Mouse (Mus musculus): ENCODE measurements around the gene C5ar1.

C5ar1 gene

DNA sequence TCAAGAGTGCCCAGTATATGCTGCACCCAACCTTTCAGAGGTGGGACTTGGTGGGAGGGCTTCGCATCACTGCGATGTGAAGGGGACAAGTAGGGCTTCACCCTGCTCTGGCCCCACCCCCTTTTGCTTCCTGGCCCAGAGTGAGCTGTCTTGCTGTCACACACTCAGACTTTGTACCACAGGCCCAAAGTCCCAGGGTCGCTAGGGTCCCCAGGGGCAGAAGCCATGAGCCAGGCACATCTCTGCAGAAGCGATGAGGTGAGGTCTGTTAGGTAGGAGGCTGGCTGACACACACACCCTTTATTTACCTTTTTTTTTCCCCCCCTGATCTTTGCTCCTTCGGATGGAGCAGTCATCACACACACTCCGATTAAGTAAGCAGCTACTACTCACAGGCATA is 46.1 kb downstream of the C5ar1 start:
- no peak for DNase-seq

DNA sequence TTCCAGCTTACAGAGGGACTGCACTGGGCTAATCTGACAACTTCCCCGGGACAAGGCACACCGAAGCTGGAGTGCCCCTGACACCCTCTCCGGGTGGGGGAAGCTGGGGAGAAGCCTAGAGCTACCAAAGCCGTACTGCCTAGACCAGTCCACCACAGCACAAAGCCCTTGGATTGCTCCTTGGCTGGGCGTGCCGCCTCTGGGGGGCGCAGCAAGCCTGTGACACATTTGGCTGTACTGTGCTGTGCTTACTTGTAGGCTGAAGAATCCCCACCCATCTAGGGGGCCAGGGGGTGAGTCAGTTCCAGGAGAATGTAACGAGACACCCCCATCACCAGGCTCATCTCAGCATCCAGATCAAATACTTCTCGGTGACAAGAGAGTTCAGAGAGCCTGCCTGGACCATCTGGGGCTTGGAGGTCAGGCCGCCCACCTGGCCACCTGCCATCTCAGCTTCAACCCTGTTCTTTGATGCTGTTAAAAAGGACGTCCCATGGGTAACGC is 48.4 kb downstream of the C5ar1 start:
- no peak for DNase-seq

DNA sequence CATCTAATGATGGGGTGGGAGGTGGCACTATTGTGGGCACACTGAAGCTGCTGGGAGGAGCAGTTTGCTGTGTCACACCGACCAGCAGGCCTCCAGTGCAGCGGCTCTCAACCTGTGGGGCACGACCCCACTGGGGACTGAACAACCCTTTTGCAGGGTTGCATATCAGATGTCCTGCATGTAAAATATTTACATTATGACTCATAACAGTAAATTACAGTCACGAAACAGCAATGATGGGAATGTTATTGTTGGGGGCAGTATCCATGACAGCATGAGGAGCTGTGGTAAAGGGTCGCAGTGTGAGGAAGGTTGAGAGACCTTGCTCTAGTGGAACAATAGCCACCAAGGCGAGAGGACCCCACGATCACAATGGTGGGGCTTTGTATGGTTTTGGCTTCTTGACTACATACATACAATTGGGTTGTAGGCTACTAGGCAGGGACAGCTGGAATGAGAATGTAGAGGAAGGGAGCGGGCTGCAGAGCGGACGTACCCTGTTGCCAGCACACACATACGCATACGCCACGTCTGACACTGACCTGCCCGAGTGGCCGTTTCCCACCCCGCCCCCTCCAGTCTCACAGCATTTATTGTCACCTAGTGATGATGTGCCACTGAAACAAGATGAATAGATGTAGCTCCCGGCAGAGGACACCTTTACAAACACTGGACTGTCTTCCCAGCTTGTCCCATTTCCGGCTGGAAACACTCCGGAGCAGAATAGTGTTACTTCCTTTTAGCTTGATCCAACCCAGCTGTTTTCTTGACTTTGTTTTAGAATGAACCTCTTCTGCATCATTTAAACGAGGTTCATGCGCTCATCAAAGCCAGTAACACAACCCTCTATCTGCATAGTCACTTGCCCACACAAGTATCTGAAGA is 50.3 kb downstream of the C5ar1 start:
- no peak for DNase-seq

DNA sequence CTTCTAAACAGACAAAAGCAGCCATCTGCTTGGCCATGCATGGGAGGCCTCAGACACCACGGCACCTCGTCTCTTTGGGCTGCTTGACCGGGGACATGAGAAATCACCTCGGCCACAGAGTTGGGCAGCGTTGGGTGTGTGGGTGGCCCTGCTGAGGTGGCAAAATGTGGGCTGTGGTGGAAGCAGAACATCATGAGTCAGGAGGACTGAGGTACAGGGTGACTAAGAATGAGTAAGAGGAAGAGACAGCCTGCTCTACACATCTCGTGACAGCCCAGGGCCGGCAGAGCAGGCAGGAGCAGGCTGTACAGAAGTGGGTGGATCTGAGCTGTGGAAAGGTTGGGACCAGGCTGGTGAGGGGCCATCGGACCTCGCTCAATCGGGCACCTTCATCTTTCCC is 51.8 kb downstream of the C5ar1 start:
- DNase-seq = no peak

DNA sequence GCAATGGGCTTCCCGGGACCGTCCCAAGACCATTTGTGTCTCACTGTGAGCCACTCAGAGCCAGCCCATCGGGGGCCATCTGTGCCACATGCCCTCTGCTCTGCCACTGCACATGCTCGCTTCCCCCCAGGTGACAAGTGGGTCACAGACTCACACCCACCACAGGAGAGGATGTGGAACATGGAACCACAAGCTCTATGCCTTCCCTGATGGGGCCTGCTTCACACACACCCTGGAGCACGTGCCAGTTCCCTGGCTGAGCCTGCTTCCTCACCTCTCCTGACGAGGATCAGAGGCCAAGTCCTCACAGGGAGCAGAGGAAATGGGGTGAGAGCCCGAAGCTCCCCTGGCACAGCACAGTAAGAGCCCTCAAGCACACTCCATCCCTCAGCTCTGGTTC is 52.3 kb downstream of the C5ar1 start:
- DNase-seq = peak; percentile 78

DNA sequence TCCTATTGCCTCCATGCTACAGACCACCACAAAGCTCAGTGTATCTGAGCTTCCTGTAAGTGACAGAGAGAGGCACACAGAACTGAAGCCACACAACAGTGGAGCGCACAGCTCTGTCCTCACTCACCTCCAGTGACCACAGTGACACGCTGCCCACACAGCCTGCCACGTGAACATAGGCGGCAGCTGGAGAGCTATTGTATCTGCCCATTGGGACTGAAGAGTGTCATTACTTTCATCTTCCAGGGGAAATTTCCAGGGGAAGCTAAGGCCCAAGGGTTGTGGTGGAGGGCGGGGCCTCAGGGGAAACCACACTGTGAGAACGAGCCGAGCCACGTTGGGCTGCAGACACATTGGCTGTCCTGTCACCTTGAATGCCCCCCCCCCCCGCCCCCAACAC is 54.5 kb downstream of the C5ar1 start:
- DNase-seq = no peak

DNA sequence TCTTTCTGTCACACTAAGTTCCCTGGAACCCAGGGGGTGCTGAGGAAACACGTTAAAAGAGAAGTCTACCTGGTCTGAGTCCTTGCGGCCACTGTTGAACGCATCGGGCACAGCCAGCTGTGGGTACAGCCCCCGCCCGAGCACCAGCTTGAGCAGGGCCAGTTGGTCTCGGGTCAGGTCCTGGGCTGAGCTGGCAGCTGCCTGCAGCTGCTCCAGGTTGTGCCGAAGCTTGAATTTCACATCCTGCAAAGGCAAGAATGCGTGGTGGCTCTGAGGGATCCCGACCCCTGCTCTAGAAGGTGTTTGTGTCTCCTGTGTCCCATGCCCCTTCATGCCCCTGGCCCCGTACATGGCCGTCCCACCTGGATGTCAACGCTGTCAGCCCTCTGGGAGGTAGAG is 55.8 kb downstream of the C5ar1 start:
- DNase-seq = no peak

DNA sequence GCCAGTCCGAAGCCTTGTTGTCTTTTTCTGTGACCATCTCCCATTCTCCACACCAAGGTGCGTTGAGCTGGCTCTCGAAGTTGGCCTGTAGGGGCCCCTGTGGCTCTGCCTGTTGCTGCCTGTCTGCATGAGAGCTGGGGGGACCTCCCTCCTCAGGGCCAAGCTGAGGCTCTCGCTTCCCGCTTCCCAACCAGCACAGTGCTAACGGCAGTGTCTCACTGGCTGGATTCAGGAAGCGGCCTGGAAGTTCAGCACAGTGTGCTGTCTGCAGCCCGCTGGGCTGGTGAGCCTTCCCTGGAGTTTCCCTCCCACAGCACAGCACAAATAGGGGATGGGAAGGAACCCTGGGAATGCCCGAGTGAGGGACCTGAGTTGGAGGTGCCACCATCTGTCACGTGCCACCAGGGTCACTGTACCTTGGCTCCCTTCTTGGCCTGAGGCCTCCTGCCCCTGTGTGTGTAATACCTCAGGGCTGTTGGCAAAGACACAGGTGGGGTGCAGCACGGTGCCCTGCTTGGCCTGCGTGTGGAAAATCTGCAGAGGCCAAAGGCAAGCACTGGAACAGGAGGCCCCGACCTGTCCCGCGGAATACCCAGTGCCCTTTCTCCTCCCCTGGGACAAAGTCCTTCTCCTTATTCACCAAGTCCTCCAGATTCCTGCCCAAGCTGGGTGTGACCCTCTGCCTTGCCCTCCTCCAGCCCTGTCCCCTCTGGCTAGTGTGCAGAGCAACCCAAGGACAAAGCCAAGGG is 56.4 kb downstream of the C5ar1 start:
- DNase-seq = no peak

DNA sequence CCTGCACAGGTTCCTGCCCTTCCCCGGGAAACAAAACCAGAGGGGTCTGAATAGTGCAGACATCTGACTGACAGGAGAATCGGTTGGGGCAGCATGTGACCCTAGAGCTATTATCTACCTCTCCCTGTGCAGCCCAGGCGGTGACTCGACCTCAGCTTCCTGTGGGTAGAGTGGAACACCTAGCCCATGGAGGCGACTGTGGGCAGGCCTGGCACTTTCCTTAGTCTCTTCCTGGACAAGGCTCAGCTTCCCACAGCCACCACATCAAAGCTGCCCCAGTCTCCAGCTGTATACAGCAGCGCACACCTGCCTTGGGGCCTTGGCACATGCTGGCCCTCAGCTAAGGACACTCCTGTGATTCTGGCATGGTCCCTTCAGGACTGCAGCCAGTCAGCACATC is 58.2 kb downstream of the C5ar1 start:
- DNase-seq = peak; percentile 75

DNA sequence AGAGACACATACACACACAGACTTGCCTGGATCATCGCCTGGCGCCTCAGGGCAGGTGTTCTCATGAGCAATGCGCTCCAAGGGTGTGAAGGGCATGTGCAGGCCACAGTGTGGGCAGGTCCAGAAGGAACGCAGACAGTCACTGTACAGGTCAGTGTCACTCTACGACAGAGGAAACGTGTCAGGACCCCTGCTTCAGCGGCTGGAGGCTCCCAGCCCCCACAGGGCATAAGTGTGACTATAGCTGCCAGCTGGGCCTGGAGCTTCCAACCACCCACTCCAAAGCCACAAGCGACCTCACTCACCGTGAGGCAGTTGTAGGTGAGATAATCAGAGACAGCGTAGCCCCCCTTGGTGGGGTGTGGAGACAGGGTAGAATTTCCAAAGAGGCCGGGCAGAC is 60.8 kb downstream of the C5ar1 start:
- peak; percentile 51 for DNase-seq

DNA sequence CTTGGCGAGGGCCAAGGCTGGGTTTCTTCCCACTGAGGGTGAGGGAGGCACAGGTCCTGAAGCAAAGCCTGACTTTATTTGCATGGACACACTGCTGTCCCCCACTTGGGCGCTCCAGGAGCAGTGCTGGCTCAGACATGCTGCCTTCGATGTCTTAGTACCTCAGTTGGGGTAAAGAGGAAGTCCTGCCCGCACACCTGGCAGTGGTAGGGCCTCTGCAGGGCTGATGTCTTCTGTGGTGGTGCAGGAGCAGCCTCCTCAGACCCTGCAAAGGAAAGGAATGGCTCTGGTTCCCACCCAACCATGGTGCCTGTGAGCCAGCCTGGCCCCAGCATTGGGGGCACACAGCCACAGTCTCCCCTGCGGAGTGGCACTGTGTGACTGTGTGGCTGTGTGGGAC is 62.2 kb downstream of the C5ar1 start:
- DNase-seq = peak; percentile 78

All from thymus, postnatal 25 days (tissue).